Mouse (Mus musculus) liver, embryonic 14.5 days (tissue): ENCODE measurements at regions not wholly inside any gene's neighbourhood (a gene's known extent, or its start where the extent isn't known, plus 50 kb on each side); places are given as distances from the start of the nearest gene placed in this dataset.

Source experiments
- CTCF ChIP-seq: IDR thresholded peaks from 2 replicates; pipeline ENCODE4 v1.5.1; 2016; ENCODE audit warnings: antibody characterized with exemption, low read depth, control low read depth
- EP300 ChIP-seq: IDR thresholded peaks from 2 replicates; pipeline ENCODE4 v1.6.1; 2016; ENCODE audit warnings: antibody characterized with exemption, low read depth

- TF ChIP-seq CTCF (no peak), EP300 (no peak)
These were observed 212.3 kb downstream of the Snx10 start for GRCm38 (mm10) chr6:51736051-51736450.
